Comparison of ENCODE assay signal across 8 mouse cellular contexts in the genomic region with DNA sequence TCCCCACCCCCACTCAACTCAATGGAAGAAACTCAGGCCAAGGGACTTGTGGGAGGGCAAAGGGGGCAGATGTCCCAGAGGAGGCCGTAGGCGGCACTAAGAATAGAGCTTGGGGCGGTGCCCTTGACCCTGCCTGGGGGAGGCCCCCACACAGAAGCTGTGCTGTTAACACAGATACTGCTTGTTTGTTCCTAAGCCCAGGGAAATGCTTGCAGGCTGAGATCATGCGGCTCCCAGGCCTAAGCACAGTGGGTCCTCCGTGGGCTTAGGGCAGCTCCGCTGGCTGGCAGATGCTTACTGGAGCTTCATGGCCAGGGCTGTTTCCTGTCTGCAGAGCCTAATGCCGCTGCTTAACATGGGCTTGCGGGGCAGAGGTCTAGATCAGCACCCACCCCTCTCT. TPM values are rescaled to one million over a fixed set of nuclear protein-coding genes. Genes with fewer than 3 reads are reported as not detected.
DNase-seq lines count a peak whose midpoint lies in the region; ATAC-seq lines count a peak whose summit lies in the region.

No protein-coding gene starts in this region.

- H3K9me3 ChIP-seq in embryonic facial prominence, embryonic 15.5 days (replicated peaks): no peaks in the 10 kb centered on the region
- H3K9me3 ChIP-seq in midbrain, embryonic 14.5 days (ENCODE audit: control insufficient read depth, low read length): no peaks in the 10 kb centered on the region

- H3K4me3 ChIP-seq in embryonic facial prominence, embryonic 15.5 days (replicated peaks): no peak overlapping the region
- H3K4me3 ChIP-seq in midbrain, embryonic 14.5 days (replicated peaks; ENCODE audit: low read depth, low read length): no peak overlapping the region

- WGBS in embryonic facial prominence, embryonic 15.5 days: 53% methylated on average over 8 of the region's 8 CpGs
- 68% methylated on average over 8 of the region's 8 CpGs for WGBS in midbrain, embryonic 14.5 days

- peaks cover 7% of the 10 kb centered on the region; the same call in 1 of the 2 replicates for H3K4me1 ChIP-seq in embryonic facial prominence, embryonic 15.5 days
- no peaks in the 10 kb centered on the region for H3K4me1 ChIP-seq in midbrain, embryonic 14.5 days (ENCODE audit: control insufficient read depth, insufficient read depth, low read length)

- H3K9ac ChIP-seq in embryonic facial prominence, embryonic 15.5 days: no peak overlapping the region
- H3K9ac ChIP-seq in midbrain, embryonic 14.5 days (replicated peaks; ENCODE audit: low read length): no peak overlapping the region

- DNase-seq in kidney, adult 18-20 months: peak; percentile 24
- no peak for DNase-seq in kidney, adult 8-10 months
- peak; percentile 28 to 41 for DNase-seq in heart, postnatal 14 days
- DNase-seq in midbrain, embryonic 14.5 days: no peak
- no peak for DNase-seq in layer of hippocampus, postnatal 14 days (ENCODE audit: low spot score in 2 of 2)

- intact Hi-C loops in heart, postnatal 14 days (cut with DNase I): loop anchor here (5.0 kb wide), 1 partner anchor 45 kb away; no protein-coding TSS in a partner anchor

- no peak overlapping the region for H3K27ac ChIP-seq in embryonic facial prominence, embryonic 15.5 days (replicated peaks)
- H3K27ac ChIP-seq in midbrain, embryonic 14.5 days (replicated peaks; ENCODE audit: low read depth, low read length): no peak overlapping the region

- no peak overlapping the region for H3K4me2 ChIP-seq in embryonic facial prominence, embryonic 15.5 days (replicated peaks)
- no peak overlapping the region for H3K4me2 ChIP-seq in midbrain, embryonic 14.5 days (ENCODE audit: low read length)

- H3K27me3 ChIP-seq in embryonic facial prominence, embryonic 15.5 days: no peaks in the 10 kb centered on the region
- H3K27me3 ChIP-seq in midbrain, embryonic 14.5 days (ENCODE audit: control insufficient read depth, insufficient read depth, low read length): no peaks in the 10 kb centered on the region

- H3K36me3 ChIP-seq in embryonic facial prominence, embryonic 15.5 days: peaks cover 34% of the 10 kb centered on the region
- H3K36me3 ChIP-seq in midbrain, embryonic 14.5 days (ENCODE audit: control insufficient read depth, insufficient read depth, low read length): no peaks in the 10 kb centered on the region

- peak; percentile 47; the same call in 1 of the 2 replicates for ATAC-seq in embryonic facial prominence, embryonic 15.5 days (ENCODE audit: insufficient number of reproducible peaks, low FRiP score, low TSS enrichment, low read depth)
- 0 out of 2 replicates have a peak, but pooled peaks have one; percentile 16 for ATAC-seq in midbrain, embryonic 14.5 days (ENCODE audit: low FRiP score, low TSS enrichment)
- ATAC-seq in erythroid progenitor cell, adult 5-6 weeks (replicated peaks; ENCODE audit: low FRiP score, poor library complexity, severe bottlenecking): no peak
- ATAC-seq in CD4-positive, CD25-positive, alpha-beta regulatory T cell, adult 4 months: no peak

RNA-seq across cellular contexts. Expression of a gene that starts 44.5 kb away (rescaled TPM):
- 9.7 and 11.3 TPM in 2 replicates for polyA plus RNA-seq in embryonic facial prominence, embryonic 15.5 days (2015; fragmentation: Nextera tagmentation; extraction: Ambion mirVana)
- 10 to 100 TPM; 21.8 to 25.1 TPM for total RNA-seq in heart, postnatal 14 days (2021)
- polyA plus RNA-seq in midbrain, embryonic 14.5 days (2014; fragmentation: Nextera tagmentation; extraction: Ambion mirVana): 3.8 and 4.0 TPM in 2 replicates
- 131 and 136 TPM in 2 replicates for total RNA-seq in erythroid progenitor cell, adult 5-6 weeks (2015; ENCODE audit: low replicate concordance)
- 39.0 and 42.9 TPM in 2 replicates for total RNA-seq in erythroid progenitor cell, adult 5-6 weeks (2017; ENCODE audit: low replicate concordance)
- 10 to 100 TPM; 12.4 to 13.7 TPM for polyA plus RNA-seq in CD4-positive, CD25-positive, alpha-beta regulatory T cell, adult 4 months (2017; shearing (Covaris generic))
- total RNA-seq in layer of hippocampus, postnatal 14 days (2021): 10 to 100 TPM; 14.5 to 18.9 TPM

Comparison
In these comparisons a context has a peak if more than half of its experiments do, and no peak if none do; other contexts are left out.
1. DNase-seq: peak in kidney, adult 18-20 months (single experiment) and heart, postnatal 14 days (2 of 2); none in kidney, adult 8-10 months (0 of 2), midbrain, embryonic 14.5 days (single experiment) and layer of hippocampus, postnatal 14 days (0 of 2).
2. ATAC-seq: peak in embryonic facial prominence, embryonic 15.5 days (single experiment) and midbrain, embryonic 14.5 days (single experiment); none in erythroid progenitor cell, adult 5-6 weeks (single experiment) and CD4-positive, CD25-positive, alpha-beta regulatory T cell, adult 4 months (single experiment).